Comparison of ENCODE assay signal across 9 mouse cellular contexts in the genomic region with DNA sequence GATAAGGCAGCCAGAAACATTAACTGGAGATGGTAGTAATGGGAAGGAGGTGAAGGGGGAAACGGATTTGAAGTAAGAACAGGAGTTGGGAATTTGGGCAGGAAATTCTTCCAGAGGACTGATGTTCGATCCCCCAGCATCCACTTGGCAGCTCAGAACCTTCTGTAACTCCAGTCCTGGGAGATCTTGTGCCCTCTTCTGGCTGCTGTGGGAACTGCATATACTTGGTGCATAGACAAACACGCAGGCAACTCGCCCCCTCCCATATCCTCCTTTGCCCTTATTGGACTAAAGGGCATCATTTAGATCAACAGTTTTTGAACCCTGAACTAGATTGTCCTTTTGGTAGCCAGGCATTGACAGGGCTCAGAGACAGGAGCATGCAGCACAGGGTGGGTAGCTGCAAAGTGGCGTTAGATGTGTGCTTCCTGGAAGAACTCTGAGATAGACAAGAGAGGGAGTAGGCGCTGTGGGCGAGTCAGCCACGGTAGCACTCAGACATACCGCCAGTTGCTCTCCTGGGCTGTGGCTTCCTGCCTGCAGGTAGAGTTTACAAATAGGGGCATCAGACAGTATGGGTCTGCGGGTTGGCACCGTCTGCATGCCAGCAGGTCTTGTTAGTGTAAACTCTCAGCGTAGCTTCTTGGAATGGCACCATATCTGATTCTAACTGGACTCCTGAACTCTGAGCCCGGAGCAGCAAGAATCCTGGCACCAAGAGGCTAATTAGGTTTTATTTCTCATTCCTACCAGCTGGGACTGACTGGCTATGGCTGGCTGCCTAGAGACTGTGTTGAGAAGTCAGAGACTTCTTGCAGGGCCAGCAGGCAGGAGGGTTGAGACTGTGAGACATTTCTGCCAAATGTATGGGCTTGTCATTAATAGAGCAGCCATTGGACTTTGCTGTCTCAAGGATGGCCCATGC.
DNase-seq lines count a peak whose midpoint lies in the region; ATAC-seq and TF ChIP-seq lines count a peak whose summit lies in the region.
"Had no signal": no experiment of that assay in that cellular context is flagged by ENCODE, and none has a peak within 500 bp of the region (broad histone marks: within the 10 kb centered on the region; RNA-seq: fewer than 3 reads in every experiment).

No protein-coding gene starts in this region.

- no peak overlapping the region for H3K9ac ChIP-seq in MEL (ENCODE audit: control insufficient read depth, low read depth, low read length, poor library complexity, severe bottlenecking)
- H3K9ac ChIP-seq in forebrain, embryonic 15.5 days (replicated peaks) = no peak overlapping the region
- no peak overlapping the region for H3K9ac ChIP-seq in liver, adult 2 months (ENCODE audit: low read depth, low read length)
- H3K9ac ChIP-seq: limb, embryonic 15.5 days had no signal

- peak in 1 of 2 experiments; percentile 43 for DNase-seq in layer of hippocampus, adult 2 months (ENCODE audit: low spot score in 2 of 2)
- DNase-seq in layer of hippocampus, adult 8-10 months (ENCODE audit: low spot score in 2 of 2) = no peak
- DNase-seq in MEL (ENCODE audit: low read depth, low spot score) = peak; percentile 71
- DNase-seq in liver, adult 2 months (ENCODE audit: extremely low read depth, low read depth, low spot score) = peak; percentile 78
- DNase-seq in ovary, postnatal 14 days (ENCODE audit: low spot score) = peak; percentile 52
- DNase-seq in frontal cortex, postnatal 10 days (ENCODE audit: low spot score in 2 of 2) = no peak

- no peaks in the 10 kb centered on the region for H3K27me3 ChIP-seq in MEL (ENCODE audit: control insufficient read depth in 1 of 2, insufficient read depth in 2 of 2, low read length in 2 of 2)
- no peaks in the 10 kb centered on the region for H3K27me3 ChIP-seq in forebrain, embryonic 15.5 days
- H3K27me3 ChIP-seq in liver, adult 2 months (ENCODE audit: control insufficient read depth, insufficient read depth, low read length) = no peaks in the 10 kb centered on the region
- H3K27me3 ChIP-seq: limb, embryonic 15.5 days had no signal

- H3K4me2 ChIP-seq in forebrain, embryonic 15.5 days (replicated peaks) = no peak overlapping the region
- H3K4me2 ChIP-seq: limb, embryonic 15.5 days had no signal

- no peak for TF ChIP-seq EP300 in MEL (IDR thresholded peaks at IDR 0.05; ENCODE audit: low read depth in 1 of 2, low read length in 2 of 2)

- H3K27ac ChIP-seq in layer of hippocampus, adult 2 months = no peak overlapping the region
- H3K27ac ChIP-seq in MEL (ENCODE audit: control insufficient read depth, low read depth, low read length) = no peak overlapping the region
- H3K27ac ChIP-seq in forebrain, embryonic 15.5 days (replicated peaks) = peak overlapping the region; percentile 20; the same call in 1 of the 2 replicates
- no peak overlapping the region for H3K27ac ChIP-seq in liver, adult 2 months (replicated peaks; ENCODE audit: insufficient read depth, low read depth, low read length)
- H3K27ac ChIP-seq: limb, embryonic 15.5 days had no signal

- WGBS in forebrain, embryonic 15.5 days = 55% methylated on average over 13 of the region's 13 CpGs
- 43% methylated on average over 13 of the region's 13 CpGs for WGBS in liver, adult 2 months

- peak; percentile 85 for ATAC-seq in cerebellum, adult (ENCODE audit: insufficient number of reproducible peaks, low FRiP score, low TSS enrichment)
- ATAC-seq in forebrain, embryonic 15.5 days (replicated peaks) = peak; percentile 47

- H3K79me2 ChIP-seq in MEL (ENCODE audit: control insufficient read depth, insufficient read depth, low read length, poor library complexity) = no peaks in the 10 kb centered on the region
- no peaks in the 10 kb centered on the region for H3K79me2 ChIP-seq in liver, adult 2 months (ENCODE audit: control insufficient read depth, insufficient read depth, low read length)

- TF ChIP-seq CTCF in layer of hippocampus, adult 2 months (conservative IDR thresholded peaks at IDR 0.05) = peak; percentile 75
- peak; percentile 57 to 76 (median 61) for TF ChIP-seq CTCF in MEL (IDR thresholded peaks at IDR 0.05 in 2 of 3, conservative IDR thresholded peaks at IDR 0.05 in 1 of 3; ENCODE audit: control insufficient read depth in 1 of 3, insufficient read depth in 1 of 3, low read depth in 2 of 3, low read length in 3 of 3, poor library complexity in 1 of 3, severe bottlenecking in 1 of 3)
- peak; percentile 50 for TF ChIP-seq CTCF in liver, adult 2 months (IDR thresholded peaks at IDR 0.05; ENCODE audit: low read depth, low read length)

- peaks cover 0 to 2% of the 10 kb centered on the region in 2 experiments; a peak in 1 of 4 replicates for H3K4me1 ChIP-seq in MEL (ENCODE audit: control insufficient read depth in 1 of 2, insufficient read depth in 2 of 2, low read length in 2 of 2)
- H3K4me1 ChIP-seq in forebrain, embryonic 15.5 days = peaks cover 10% of the 10 kb centered on the region
- no peaks in the 10 kb centered on the region for H3K4me1 ChIP-seq in liver, adult 2 months (ENCODE audit: control insufficient read depth, insufficient read depth, low read length)
- H3K4me1 ChIP-seq: limb, embryonic 15.5 days had no signal

- no peaks in the 10 kb centered on the region for H3K36me3 ChIP-seq in MEL (ENCODE audit: control insufficient read depth in 1 of 2, insufficient read depth in 2 of 2, low read length in 2 of 2)
- no peaks in the 10 kb centered on the region for H3K36me3 ChIP-seq in forebrain, embryonic 15.5 days
- no peaks in the 10 kb centered on the region for H3K36me3 ChIP-seq in liver, adult 2 months (ENCODE audit: control insufficient read depth, insufficient read depth, low read length)
- H3K36me3 ChIP-seq: limb, embryonic 15.5 days had no signal

- TF ChIP-seq POLR2A in MEL (IDR thresholded peaks at IDR 0.05; ENCODE audit: control insufficient read depth in 1 of 2, insufficient read depth in 1 of 2, low read depth in 1 of 2, low read length in 2 of 2, poor library complexity in 1 of 2) = no peak
- no peak for TF ChIP-seq POLR2A in liver, adult 2 months (IDR thresholded peaks at IDR 0.05; ENCODE audit: extremely low read depth, insufficient read depth, low read length)

- H3K4me3 ChIP-seq in layer of hippocampus, adult 2 months = no peak overlapping the region
- peak overlapping the region; percentile 16 to 30; a peak in 3 of 4 replicates for H3K4me3 ChIP-seq in MEL (ENCODE audit: control insufficient read depth in 1 of 2, insufficient read depth in 1 of 2, low read depth in 2 of 2, low read length in 2 of 2)
- no peak overlapping the region for H3K4me3 ChIP-seq in forebrain, embryonic 15.5 days
- no peak overlapping the region for H3K4me3 ChIP-seq in liver, adult 2 months (ENCODE audit: insufficient read depth, low read depth, low read length)
- H3K4me3 ChIP-seq: limb, embryonic 15.5 days had no signal

- no peaks in the 10 kb centered on the region for H3K9me3 ChIP-seq in MEL (replicated peaks; ENCODE audit: insufficient read depth, low read length)
- H3K9me3 ChIP-seq in forebrain, embryonic 15.5 days = no peaks in the 10 kb centered on the region
- H3K9me3 ChIP-seq: limb, embryonic 15.5 days had no signal

- peak; percentile 0; the same call in 1 of the 2 replicates for TF ChIP-seq RAD21 in MEL (IDR thresholded peaks at IDR 0.05; ENCODE audit: low read depth, low read length)

TF ChIP-seq in MEL, 35 proteins besides CTCF, POLR2A, EP300 and RAD21:
- no peak for TF ChIP-seq TCF12 (IDR thresholded peaks at IDR 0.05; ENCODE audit: low read depth, low read length)
- no peak for TF ChIP-seq GABPA (IDR thresholded peaks at IDR 0.05; ENCODE audit: low read depth, low read length)
- TF ChIP-seq NRF1 (IDR thresholded peaks at IDR 0.05; ENCODE audit: insufficient read depth, low read depth, low read length, poor library complexity, severe bottlenecking) = no peak
- peak; percentile 16; the same call in 1 of the 2 replicates for TF ChIP-seq SMC3 (IDR thresholded peaks at IDR 0.05; ENCODE audit: low read depth, low read length)

Comparison
In these comparisons a context has a peak if more than half of its experiments do, and no peak if none do; other contexts are left out.
1. DNase-seq: peak in MEL (single experiment), liver, adult 2 months (single experiment) and ovary, postnatal 14 days (single experiment); none in layer of hippocampus, adult 8-10 months (0 of 2) and frontal cortex, postnatal 10 days (0 of 2).
2. H3K4me3 ChIP-seq: peak in MEL (2 of 2); none in layer of hippocampus, adult 2 months (single experiment), forebrain, embryonic 15.5 days (single experiment) and liver, adult 2 months (single experiment).
3. Peak in every context shown above with its lines, with median percentiles within 50 percentile points of each other: CTCF ChIP-seq.